ENCODE assay signal across 14 mouse cellular contexts in genomic region chr1:121708301-121708700, GRCm38 (mm10).
A peak's percentile ranks its signal among the peaks of the same experiment; 100 is the strongest.
DNase-seq lines count a peak whose midpoint lies in the region; ATAC-seq and TF ChIP-seq lines count a peak whose summit lies in the region.
"Had no signal": no experiment of that assay in that cellular context is flagged by ENCODE, and none has a peak within 500 bp of the region (broad histone marks: within the 10 kb centered on the region; RNA-seq: fewer than 3 reads in every experiment).

No protein-coding gene starts in this region.

- TF ChIP-seq CTCF in gastrocnemius, adult 2 months (IDR thresholded peaks at IDR 0.05): peak; percentile 31; the same call in 1 of the 2 replicates

- no peak overlapping the region for H3K9ac ChIP-seq in neural tube, embryonic 11.5 days (ENCODE audit: low read length)
- H3K9ac ChIP-seq: embryonic facial prominence, embryonic 12.5 days; forebrain, embryonic 12.5 days; heart, embryonic 12.5 days; limb, embryonic 12.5 days; liver, postnatal 0 days had no signal

- H3K27ac ChIP-seq in gastrocnemius, adult 2 months: no peak overlapping the region
- H3K27ac ChIP-seq in neural tube, embryonic 11.5 days (ENCODE audit: low read depth, low read length): no peak overlapping the region
- H3K27ac ChIP-seq: embryonic facial prominence, embryonic 12.5 days; forebrain, embryonic 12.5 days; hindbrain, embryonic 10.5 days had no signal

- no peaks in the 10 kb centered on the region for H3K36me3 ChIP-seq in neural tube, embryonic 11.5 days (ENCODE audit: control insufficient read depth, insufficient read depth, low read length)
- H3K36me3 ChIP-seq: embryonic facial prominence, embryonic 12.5 days; forebrain, embryonic 12.5 days; heart, embryonic 12.5 days; hindbrain, embryonic 10.5 days; limb, embryonic 12.5 days had no signal

- no peak for ATAC-seq in neural tube, embryonic 11.5 days (ENCODE audit: insufficient read depth, low FRiP score, low TSS enrichment)
- no peak for ATAC-seq in cerebellum, adult (ENCODE audit: insufficient number of reproducible peaks, low FRiP score, low TSS enrichment)
- ATAC-seq: liver, postnatal 0 days had no signal

- intact Hi-C loops in gastrocnemius, adult 2 months (cut with DNase I): loop anchor here (5.0 kb wide), 1 partner anchor 106 kb away; no protein-coding TSS in a partner anchor

- DNase-seq in gastrocnemius, adult 2 months: no peak
- no peak for DNase-seq in gastrocnemius, postnatal 10 days
- peak; percentile 13 for DNase-seq in neural tube, embryonic 11.5 days (ENCODE audit: low spot score)
- no peak for DNase-seq in neural tube, embryonic 10.5 days (ENCODE audit: extremely low spot score, low spot score)
- DNase-seq in ZHBTc4 (ENCODE audit: low read depth, low spot score): peak; percentile 53
- DNase-seq in thymus, postnatal 25 days: peak; percentile 51
- DNase-seq: cerebellum, adult 2 months; liver, postnatal 0 days had no signal

- no peaks in the 10 kb centered on the region for H3K27me3 ChIP-seq in neural tube, embryonic 11.5 days (ENCODE audit: control insufficient read depth, insufficient read depth, low read length)
- H3K27me3 ChIP-seq: embryonic facial prominence, embryonic 12.5 days; forebrain, embryonic 12.5 days; heart, embryonic 12.5 days; limb, embryonic 12.5 days had no signal

- H3K4me3 ChIP-seq in gastrocnemius, adult 2 months: no peak overlapping the region
- H3K4me3 ChIP-seq in neural tube, embryonic 11.5 days (ENCODE audit: low read depth, low read length): no peak overlapping the region
- H3K4me3 ChIP-seq: embryonic facial prominence, embryonic 12.5 days; forebrain, embryonic 12.5 days; heart, embryonic 12.5 days; hindbrain, embryonic 10.5 days; limb, embryonic 12.5 days had no signal

- H3K4me1 ChIP-seq in neural tube, embryonic 11.5 days (ENCODE audit: control insufficient read depth, insufficient read depth, low read length): no peaks in the 10 kb centered on the region
- H3K4me1 ChIP-seq: embryonic facial prominence, embryonic 12.5 days; forebrain, embryonic 12.5 days; heart, embryonic 12.5 days; limb, embryonic 12.5 days had no signal

- H3K9me3 ChIP-seq in neural tube, embryonic 11.5 days (ENCODE audit: control insufficient read depth, low read length): no peaks in the 10 kb centered on the region
- H3K9me3 ChIP-seq: embryonic facial prominence, embryonic 12.5 days; forebrain, embryonic 12.5 days; hindbrain, embryonic 10.5 days; limb, embryonic 12.5 days had no signal

- H3K4me2 ChIP-seq in neural tube, embryonic 11.5 days (ENCODE audit: low read depth): no peak overlapping the region
- H3K4me2 ChIP-seq: embryonic facial prominence, embryonic 12.5 days; forebrain, embryonic 12.5 days; heart, embryonic 12.5 days; limb, embryonic 12.5 days had no signal

- 81% methylated on average over 10 of the region's 10 CpGs for WGBS in neural tube, embryonic 11.5 days

Comparison
In these comparisons a context has a peak if more than half of its experiments do, and no peak if none do; other contexts are left out.
1. DNase-seq: peak in neural tube, embryonic 11.5 days (single experiment), ZHBTc4 (single experiment) and thymus, postnatal 25 days (single experiment); none in gastrocnemius, adult 2 months (single experiment), gastrocnemius, postnatal 10 days (single experiment) and neural tube, embryonic 10.5 days (single experiment).